Mouse (Mus musculus) erythroblast, embryonic 14.5 days (primary cell): Measurements from ENCODE around the gene H3f3a. TPM values are rescaled to one million over a fixed set of nuclear protein-coding genes. Genes with fewer than 3 reads are reported as not detected.

ENCODE experiments used
- H3K27me3 ChIP-seq: 2 replicates; pipeline ENCODE4 v1.6.1; 2012; ENCODE audit warnings: inconsistent platforms; ENCODE audit not compliant: control insufficient read depth
- H3K36me3 ChIP-seq: 2 replicates; pipeline ENCODE4 v1.6.1; 2012; ENCODE audit warnings: mild to moderate bottlenecking, inconsistent platforms; ENCODE audit not compliant: control insufficient read depth
- H3K4me1 ChIP-seq: 2 replicates; pipeline ENCODE4 v1.6.1; 2012; ENCODE audit warnings: inconsistent platforms; ENCODE audit not compliant: control insufficient read depth
- H3K4me3 ChIP-seq: replicated peaks from 2 replicates; pipeline ENCODE3; 2012; ENCODE audit warnings: moderate library complexity, mild to moderate bottlenecking, inconsistent platforms
- H3K9me3 ChIP-seq: 2 replicates; pipeline ENCODE4 v1.6.1; 2012; ENCODE audit warnings: low read length, inconsistent platforms, mixed read lengths; ENCODE audit not compliant: control insufficient read depth
- GATA1 ChIP-seq: IDR thresholded peaks from 2 replicates; pipeline ENCODE4 v1.6.1; 2012; ENCODE audit warnings: low read length, inconsistent platforms, mixed read lengths
- TAL1 ChIP-seq: IDR thresholded peaks from 3 replicates; pipeline ENCODE4 v1.6.1; 2012; ENCODE audit warnings: low read length, inconsistent platforms, mixed read lengths
- polyA plus RNA-seq: library from polyadenylated mRNA; stranded (reverse); fragments of >175 nt; gene quantifications from 2 replicates; pipeline ENCODE4 v1.2.3, GENCODE M21; 2012

Gene H3f3a
- polyA plus RNA-seq = 610 and 750 TPM in 2 replicates

DNA sequence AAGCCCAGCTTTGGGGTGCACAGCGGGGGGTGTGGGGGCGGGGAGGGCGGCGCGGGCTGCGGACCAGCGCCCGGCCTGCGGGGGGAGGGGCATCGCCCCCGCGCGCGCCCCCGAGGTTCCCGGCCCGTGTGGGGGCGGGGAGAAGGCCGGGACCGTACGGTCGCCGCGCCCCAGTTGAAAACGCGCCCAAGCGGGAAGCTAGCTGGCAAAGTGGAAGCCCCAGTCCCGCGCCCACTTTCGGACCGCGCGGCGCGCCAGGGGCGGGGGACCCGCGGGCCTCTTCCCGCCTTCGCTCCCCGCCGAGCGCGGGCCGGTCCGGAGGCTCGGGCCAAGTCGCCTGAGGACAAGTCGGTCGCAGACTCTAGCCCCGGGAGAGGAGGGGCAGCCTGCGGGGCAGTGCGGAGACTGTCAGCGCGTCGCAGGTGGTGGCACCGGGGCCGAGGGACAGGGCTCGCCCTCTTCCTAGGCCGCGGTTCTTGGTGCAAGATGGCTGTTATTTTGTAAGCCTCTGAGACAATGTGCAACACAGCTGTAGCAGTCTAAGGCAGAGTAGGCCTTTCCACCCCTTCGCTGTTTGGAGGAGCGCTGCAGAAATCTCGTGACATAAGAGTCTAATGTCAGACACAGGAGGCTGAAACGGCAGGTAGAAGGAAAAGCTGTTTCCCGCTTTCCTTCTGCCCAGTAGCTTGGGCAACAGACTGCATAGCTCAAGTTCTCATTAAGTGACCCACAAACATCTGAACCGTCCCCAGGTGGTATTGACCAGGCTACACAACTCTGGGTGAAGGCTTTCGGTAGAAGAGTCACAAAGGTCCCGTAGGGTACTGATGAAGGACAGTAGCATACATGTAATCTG is at the start of gene H3f3a:
Gene H3f3a (minus strand): TSS at position 59 of the 856 bp plus-strand sequence.
- Histone ChIP-seq H3K9me3 (no peaks in the 10 kb centered on the region), H3K4me1 (peaks cover 68% of the 10 kb centered on the region), H3K36me3 (peaks cover 35% of the 10 kb centered on the region), H3K4me3 (peak within 1 kb of the TSS; percentile 99), H3K27me3 (no peaks in the 10 kb centered on the region)
- TF ChIP-seq TAL1 (no peak), GATA1 (no peak; the same call in 1 of the 2 replicates)

- Histone ChIP-seq H3K36me3 (peaks cover 100% of the 10 kb centered on the region), H3K27me3 (no peaks in the 10 kb centered on the region), H3K4me3 (peak overlapping the region; percentile 4), H3K4me1 (peaks cover 69% of the 10 kb centered on the region), H3K9me3 (no peaks in the 10 kb centered on the region)
- TF ChIP-seq GATA1 (no peak), TAL1 (no peak)
Measured at GRCm38 (mm10) chr1:180860030-180860429, 46.3 kb upstream of the H3f3a start.

GRCm38 (mm10) chr1:180858763-180859162 is 45.0 kb upstream of the H3f3a start:
- Histone ChIP-seq H3K4me1 (peaks cover 71% of the 10 kb centered on the region), H3K9me3 (no peaks in the 10 kb centered on the region)

DNA sequence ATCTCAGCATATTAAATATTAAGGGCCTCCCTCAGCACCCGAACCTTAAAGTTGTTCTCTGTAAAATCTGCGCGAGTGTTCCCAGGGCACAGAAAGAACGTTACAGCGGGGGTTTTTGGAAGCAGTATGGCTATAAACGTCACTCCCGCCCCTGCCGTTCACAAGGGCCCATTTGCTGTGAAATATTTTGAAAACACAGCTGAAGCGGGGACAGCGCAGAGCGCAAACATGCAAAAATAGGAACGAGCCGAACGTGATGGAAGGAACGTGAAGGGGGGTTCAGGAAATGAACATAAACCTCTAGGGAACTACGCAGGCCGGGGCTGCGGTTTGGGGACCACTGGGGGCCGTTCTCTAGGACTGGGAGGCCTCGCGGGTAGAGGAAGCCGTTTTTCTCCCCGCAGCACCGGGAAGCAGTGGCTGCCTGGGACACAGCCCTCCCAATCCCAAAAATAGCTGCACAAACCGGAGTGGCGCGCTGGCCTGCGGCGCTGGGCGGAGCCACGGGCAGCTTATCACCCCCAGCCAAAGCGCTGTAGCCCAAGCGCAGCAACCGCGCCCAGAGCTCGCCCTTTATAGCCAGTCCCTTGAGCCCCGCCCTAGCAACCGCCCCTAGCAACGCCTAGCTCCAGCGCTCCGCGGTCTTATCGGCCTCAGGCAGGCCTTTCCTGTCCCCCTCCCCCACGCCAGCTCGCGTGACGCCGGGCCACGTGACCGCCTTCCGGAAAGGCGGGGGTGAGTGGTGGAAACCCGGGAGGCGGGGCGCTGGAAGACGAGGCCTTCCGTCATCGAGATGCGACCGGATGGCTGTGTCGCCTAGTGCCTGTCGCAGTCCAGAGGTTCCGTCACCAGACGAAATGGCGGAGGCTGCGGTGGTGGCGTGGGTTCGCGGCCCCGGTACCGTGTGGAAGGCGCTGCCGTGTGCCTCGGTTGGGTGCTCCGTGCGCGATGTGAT is 36.9 kb upstream of the H3f3a start, which contains the start of gene Sde2:
Gene Sde2 (plus strand): TSS at position 812 of the 955 bp plus-strand sequence.
- Histone ChIP-seq H3K27me3 (no peaks in the 10 kb centered on the region), H3K4me3 (peak within 1 kb of the TSS; percentile 90), H3K9me3 (no peaks in the 10 kb centered on the region), H3K4me1 (peaks cover 69% of the 10 kb centered on the region), H3K36me3 (peaks cover 32% of the 10 kb centered on the region)
- TF ChIP-seq TAL1 = peak; percentile 95
- peak; percentile 88 for TF ChIP-seq GATA1

More at GRCm38 (mm10) chr1:180858763-180859162, 45.0 kb upstream of the H3f3a start:
- H3K4me3 ChIP-seq = no peak overlapping the region
- H3K27me3 ChIP-seq = no peaks in the 10 kb centered on the region
- TF ChIP-seq TAL1 (no peak), GATA1 (no peak)
- H3K36me3 ChIP-seq = peaks cover 96% of the 10 kb centered on the region

GRCm38 (mm10) chr1:180849701-180850301 is 36.1 kb upstream of the H3f3a start:
- Histone ChIP-seq H3K36me3 (peaks cover 24% of the 10 kb centered on the region), H3K9me3 (no peaks in the 10 kb centered on the region), H3K4me3 (peak overlapping the region; percentile 90), H3K4me1 (peaks cover 68% of the 10 kb centered on the region), H3K27me3 (no peaks in the 10 kb centered on the region)
- TF ChIP-seq TAL1 (no peak), GATA1 (no peak)

DNA sequence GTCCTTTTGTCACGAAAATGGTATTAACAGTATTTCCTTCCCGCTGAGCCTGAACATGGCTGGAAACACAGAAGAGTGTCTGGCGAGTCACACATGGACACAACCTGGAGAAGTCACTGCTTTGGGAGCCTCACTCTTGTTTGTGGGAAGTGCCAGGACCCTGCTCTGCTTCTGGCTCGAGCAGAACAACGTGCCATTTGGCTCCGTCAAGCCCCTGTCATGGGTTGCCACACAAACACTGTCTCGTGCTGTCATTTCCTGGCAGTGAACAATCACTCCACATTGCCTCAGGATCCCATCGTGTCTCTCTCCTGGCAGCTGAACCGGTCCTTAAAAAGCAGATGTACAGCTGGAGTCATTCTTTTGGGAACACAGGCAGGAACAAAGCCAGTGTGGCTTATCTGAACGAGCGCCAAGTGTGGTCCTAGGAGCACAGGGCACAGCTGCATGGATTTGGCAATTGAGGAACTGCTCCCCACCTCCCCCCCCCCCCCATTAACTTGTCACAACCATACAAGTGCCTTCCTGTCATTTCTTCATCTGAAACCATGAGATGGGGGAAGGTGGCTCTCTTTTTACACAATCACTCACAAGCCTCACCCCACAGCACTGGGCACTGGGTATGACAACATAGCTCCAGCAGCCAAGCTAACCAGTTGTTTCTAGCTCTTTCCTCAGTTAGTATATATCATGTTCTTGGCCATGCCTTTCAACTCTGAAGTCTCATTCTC is 34.9 kb upstream of the H3f3a start:
- H3K4me1 ChIP-seq = peaks cover 67% of the 10 kb centered on the region

GRCm38 (mm10) chr1:180848114-180848510 is 34.4 kb upstream of the H3f3a start:
- Histone ChIP-seq H3K9me3 (no peaks in the 10 kb centered on the region), H3K36me3 (peaks cover 13% of the 10 kb centered on the region), H3K4me3 (peak overlapping the region; percentile 60), H3K27me3 (no peaks in the 10 kb centered on the region), H3K4me1 (peaks cover 66% of the 10 kb centered on the region)
- TF ChIP-seq TAL1 (no peak), GATA1 (no peak)

More for the DNA sequence above, 34.9 kb upstream of the H3f3a start:
- TF ChIP-seq GATA1 (no peak), TAL1 (no peak)
- Histone ChIP-seq H3K9me3 (no peaks in the 10 kb centered on the region), H3K27me3 (no peaks in the 10 kb centered on the region), H3K36me3 (peaks cover 18% of the 10 kb centered on the region), H3K4me3 (peak overlapping the region; percentile 60)

GRCm38 (mm10) chr1:180841561-180842300 is 28.0 kb upstream of the H3f3a start:
- Histone ChIP-seq H3K27me3 (peaks cover 7% of the 10 kb centered on the region), H3K36me3 (no peaks in the 10 kb centered on the region), H3K4me3 (no peak overlapping the region), H3K4me1 (peaks cover 56% of the 10 kb centered on the region), H3K9me3 (no peaks in the 10 kb centered on the region)
- TF ChIP-seq GATA1 = no peak
- TF ChIP-seq TAL1 = no peak
